Mouse (Mus musculus) cerebellum, adult 2 months (tissue): ENCODE data around the gene Zmiz2.

Experiments
- CTCF ChIP-seq: fragments of 200-500 bp; IDR thresholded peaks from 2 replicates; pipeline ENCODE4 v1.5.1; 2011; ENCODE audit warnings: low read depth, mild to moderate bottlenecking, control low read depth, low read length, moderate library complexity, borderline replicate concordance; ENCODE audit not compliant: insufficient read depth
- POLR2A ChIP-seq: fragments of 200-500 bp; IDR thresholded peaks from 2 replicates; pipeline ENCODE4 v1.6.1; 2011; ENCODE audit warnings: low read length, control low read depth, borderline replicate concordance; ENCODE audit not compliant: insufficient read depth

DNA sequence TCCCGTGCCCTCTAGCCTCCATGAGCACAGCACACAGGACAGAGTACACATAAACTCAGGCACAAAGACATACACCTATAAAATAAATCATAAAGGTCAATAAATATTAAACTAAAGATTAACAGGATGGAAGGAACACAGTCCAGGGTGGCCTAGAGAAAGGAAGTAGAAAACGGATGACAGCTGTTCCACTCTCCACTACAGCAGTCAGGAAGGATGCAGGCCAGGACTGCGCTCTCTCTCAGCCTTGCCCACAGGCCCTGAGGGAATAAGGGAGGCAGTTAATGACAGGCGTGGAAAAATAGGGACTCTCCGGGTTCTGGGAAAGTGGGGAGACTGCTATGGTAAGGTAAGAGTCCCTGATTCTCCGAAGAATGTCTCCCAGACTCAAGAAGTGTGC is 22.4 kb upstream of the Zmiz2 start:
- TF ChIP-seq POLR2A: no peak
- no peak for TF ChIP-seq CTCF
